Mouse (Mus musculus) heart, embryonic 15.5 days (tissue): ENCODE results near the gene Olfr557. TPM values are rescaled to one million over a fixed set of nuclear protein-coding genes. Genes with fewer than 3 reads are reported as not detected.

ENCODE experiments used
- ATAC-seq: fragments of 200-750 bp; cut with Nextera tagmentation; replicated peaks from 2 replicates; pipeline ENCODE4 v1.8.0; 2017; ENCODE audit warnings: low read depth, moderate TSS enrichment; ENCODE audit not compliant: insufficient number of reproducible peaks, insufficient read depth, low FRiP score
- H3K27ac ChIP-seq: fragments of 300-500 bp; sonication (generic); 2 replicates; pipeline ENCODE4 v1.5.1; 2015; ENCODE audit warnings: mild to moderate bottlenecking, inconsistent platforms
- H3K27me3 ChIP-seq: fragments of 300-500 bp; sonication (generic); 2 replicates; pipeline ENCODE4 v1.6.1; 2015; ENCODE audit warnings: inconsistent platforms
- H3K36me3 ChIP-seq: fragments of 300-500 bp; sonication (generic); 2 replicates; pipeline ENCODE4 v1.6.1; 2015; ENCODE audit warnings: mild to moderate bottlenecking, inconsistent platforms
- H3K4me1 ChIP-seq: fragments of 300-500 bp; sonication (generic); replicated peaks from 2 replicates; pipeline ENCODE4 v1.6.1; 2015; ENCODE audit warnings: inconsistent platforms
- H3K4me2 ChIP-seq: fragments of 300-500 bp; sonication (generic); 2 replicates; pipeline ENCODE4 v1.6.1; 2015; ENCODE audit warnings: inconsistent platforms, mild to moderate bottlenecking, moderate library complexity
- H3K4me3 ChIP-seq: fragments of 300-500 bp; sonication (generic); 2 replicates; pipeline ENCODE4 v1.5.1; 2015; ENCODE audit warnings: mild to moderate bottlenecking, inconsistent platforms
- H3K9ac ChIP-seq: fragments of 300-500 bp; sonication (generic); 2 replicates; pipeline ENCODE4 v1.6.1; 2015; ENCODE audit warnings: mild to moderate bottlenecking, inconsistent platforms
- H3K9me3 ChIP-seq: fragments of 300-500 bp; sonication (generic); replicated peaks from 2 replicates; pipeline ENCODE4 v1.6.1; 2016; ENCODE audit warnings: inconsistent platforms
- WGBS: fragments of 180-500 bp; shearing (Covaris S2); methylation state at CpG from one replicate; pipeline ENCODE4 v1.1.7; 2015; ENCODE audit warnings: mixed read lengths; 5-methylcytosine and 5-hydroxymethylcytosine counted together
- polyA plus RNA-seq: library from polyadenylated mRNA; unstranded; fragments of >200 nt; fragmentation: Nextera tagmentation; extraction: Ambion mirVana; gene quantifications from 2 replicates; pipeline ENCODE4 v1.2.1, GENCODE M21; 2015

The Olfr557 gene
- polyA plus RNA-seq, result not detected in 2 replicates

DNA sequence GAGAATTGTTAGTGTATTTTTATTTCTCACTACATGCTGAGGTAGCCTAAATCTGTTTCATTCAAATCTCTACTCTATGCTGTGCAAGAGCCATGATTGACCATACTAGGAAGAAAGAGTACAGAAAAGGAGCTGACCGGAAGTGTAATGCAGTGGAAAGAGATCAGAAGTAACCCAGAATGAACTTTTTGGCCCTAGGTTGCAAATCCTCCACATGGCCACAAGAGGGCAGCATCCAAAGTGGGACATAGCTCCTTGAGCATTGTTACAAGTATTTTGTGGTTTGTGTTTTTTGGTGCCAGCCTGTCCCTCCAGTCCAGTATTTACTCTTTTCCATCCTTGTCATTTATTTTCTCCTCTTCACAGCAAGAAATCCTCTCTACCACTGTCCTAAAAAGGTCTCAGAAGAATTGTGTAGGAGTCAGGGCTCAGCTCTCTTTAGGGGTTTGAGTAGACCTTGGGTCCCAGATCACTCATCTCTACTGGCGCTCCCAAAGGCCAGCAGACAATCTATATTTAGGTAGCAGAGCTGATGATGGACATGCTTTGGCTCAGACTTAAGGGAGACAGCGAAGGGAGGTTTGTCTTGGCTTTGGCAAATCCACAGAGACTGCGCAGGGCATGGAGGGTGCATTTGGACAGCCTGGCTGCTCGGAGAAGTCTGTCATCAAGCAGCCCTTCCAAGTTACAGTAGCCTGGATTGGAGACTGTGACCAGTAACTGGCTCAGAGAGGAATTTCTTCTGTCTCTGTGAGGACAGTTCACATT is at the start of gene Olfr557:
Gene Olfr557 (plus strand): TSS at position 553 of the 768 bp plus-strand sequence.
- no peak within 1 kb of the TSS for H3K4me2 ChIP-seq
- WGBS, result 54% methylated on average over 5 of the region's 5 CpGs

DNA sequence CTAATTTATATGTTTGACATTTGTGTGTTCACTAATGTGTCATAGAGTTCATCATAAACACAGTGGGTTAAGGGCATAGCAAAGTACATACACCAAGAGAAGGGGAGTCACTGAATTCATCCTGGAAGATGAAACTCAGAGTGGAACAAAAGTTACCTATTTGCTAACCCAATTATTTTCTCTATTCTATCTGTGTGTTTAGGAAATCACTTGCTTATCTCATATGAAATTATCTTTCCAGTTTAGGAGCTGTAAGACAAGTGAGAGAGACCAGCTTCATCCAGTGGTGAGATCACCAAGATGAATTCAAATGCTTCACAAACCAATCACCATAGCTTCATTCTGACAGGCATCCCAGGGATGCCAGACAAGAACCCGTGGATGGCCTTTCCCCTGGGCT is 37.2 kb upstream of the Olfr557 start, which contains the start of gene Olfr555:
Gene Olfr555 (plus strand): TSS at position 301 of the 400 bp plus-strand sequence.
- Histone ChIP-seq H3K27ac (no peak within 1 kb of the TSS), H3K4me2 (no peak within 1 kb of the TSS), H3K27me3 (no peaks in the 10 kb centered on the region), H3K9ac (no peak within 1 kb of the TSS), H3K4me1 (no peaks in the 10 kb centered on the region), H3K36me3 (no peaks in the 10 kb centered on the region), H3K9me3 (no peaks in the 10 kb centered on the region), H3K4me3 (no peak within 1 kb of the TSS)
- no peak for ATAC-seq
- 58% methylated on average over 1 of the region's 1 CpGs for WGBS

More for the DNA sequence above, at the start of gene Olfr557:
- Histone ChIP-seq H3K36me3 (no peaks in the 10 kb centered on the region), H3K27ac (no peak within 1 kb of the TSS), H3K9ac (no peak within 1 kb of the TSS), H3K9me3 (no peaks in the 10 kb centered on the region), H3K27me3 (no peaks in the 10 kb centered on the region), H3K4me3 (no peak within 1 kb of the TSS), H3K4me1 (no peaks in the 10 kb centered on the region)
- ATAC-seq, result 0 out of 2 replicates have a peak, but pooled peaks have one; percentile 7

DNA sequence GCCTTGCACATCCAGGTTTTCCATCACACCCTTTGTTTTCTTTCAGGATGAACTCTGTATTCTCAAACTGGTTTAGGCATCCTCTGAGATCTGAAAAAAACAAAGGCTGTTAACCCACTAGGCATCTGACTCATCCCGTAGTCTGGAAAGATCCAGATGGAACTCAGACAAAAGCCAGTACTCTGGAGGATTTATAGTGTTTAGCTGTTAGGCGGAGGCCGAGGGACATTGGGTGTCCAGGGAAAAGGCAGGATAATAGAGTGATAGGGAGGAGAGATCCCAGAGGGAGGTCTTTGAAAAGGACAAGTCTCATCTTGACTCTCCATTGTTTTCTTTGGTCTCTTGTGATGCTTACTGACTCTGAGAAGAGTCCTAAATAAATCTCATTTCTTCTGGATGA is 31.1 kb upstream of the Olfr557 start, which contains the start of gene Olfr556:
Gene Olfr556 (plus strand): TSS at position 301 of the 400 bp plus-strand sequence.
- 65% methylated on average over 3 of the region's 3 CpGs for WGBS

DNA sequence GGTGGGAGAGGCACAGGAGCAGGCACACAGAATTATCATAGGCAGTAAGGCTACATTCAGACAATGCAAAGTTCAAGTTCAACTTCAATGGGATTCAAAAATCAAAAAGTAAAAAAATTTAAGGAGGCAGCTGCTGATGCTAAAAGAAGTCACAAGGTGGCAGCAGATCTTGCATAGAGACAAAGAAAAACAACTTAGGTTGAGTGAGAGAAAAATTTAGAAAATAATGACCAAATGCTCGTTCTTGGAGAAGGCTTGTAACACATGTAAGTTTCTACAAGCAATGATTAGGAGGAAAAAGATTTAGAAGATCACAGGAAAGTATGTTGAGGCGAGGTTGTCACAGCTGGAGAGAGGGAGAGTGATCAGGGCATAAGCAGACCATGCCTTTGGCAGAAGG is 30.3 kb upstream of the Olfr557 start:
- no peak overlapping the region for H3K27ac ChIP-seq
- no peak for ATAC-seq
- no peaks in the 10 kb centered on the region for H3K36me3 ChIP-seq
- H3K27me3 ChIP-seq, result no peaks in the 10 kb centered on the region
- no peak overlapping the region for H3K4me2 ChIP-seq
- no peaks in the 10 kb centered on the region for H3K4me1 ChIP-seq
- 30% methylated on average over 2 of the region's 2 CpGs for WGBS
- H3K4me3 ChIP-seq, result no peak overlapping the region
- no peak overlapping the region for H3K9ac ChIP-seq
- H3K9me3 ChIP-seq, result no peaks in the 10 kb centered on the region

More for the DNA sequence above, 31.1 kb upstream of the Olfr557 start, which contains the start of gene Olfr556:
- Histone ChIP-seq H3K9me3 (no peaks in the 10 kb centered on the region), H3K9ac (no peak within 1 kb of the TSS), H3K4me1 (no peaks in the 10 kb centered on the region), H3K4me2 (no peak within 1 kb of the TSS), H3K27me3 (no peaks in the 10 kb centered on the region), H3K4me3 (no peak within 1 kb of the TSS), H3K36me3 (no peaks in the 10 kb centered on the region), H3K27ac (no peak within 1 kb of the TSS)
- ATAC-seq, result no peak

DNA sequence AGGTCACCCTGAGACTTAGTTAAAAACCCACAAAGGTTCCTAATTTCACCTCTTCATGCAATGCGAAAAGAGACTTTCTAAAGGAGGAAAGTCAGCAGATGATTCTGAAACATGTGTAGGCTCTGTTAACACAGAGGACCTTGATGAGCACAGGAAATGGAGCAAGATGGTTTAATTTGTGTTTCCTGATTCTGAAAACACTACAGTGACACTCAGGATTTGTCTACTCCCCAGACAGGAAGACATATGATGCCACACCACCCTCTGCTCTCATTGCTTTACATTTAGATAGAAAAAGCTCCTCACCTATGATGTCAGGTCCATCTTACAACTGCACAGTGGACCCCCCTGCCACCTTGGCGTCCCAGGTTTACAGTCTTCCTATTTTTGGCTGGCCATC is 19.5 kb upstream of the Olfr557 start:
- no peaks in the 10 kb centered on the region for H3K36me3 ChIP-seq
- no peak overlapping the region for H3K27ac ChIP-seq
- no peak for ATAC-seq
- WGBS, result 69% methylated on average over 2 of the region's 2 CpGs
- H3K4me2 ChIP-seq, result no peak overlapping the region
- H3K4me1 ChIP-seq, result no peaks in the 10 kb centered on the region
- H3K27me3 ChIP-seq, result no peaks in the 10 kb centered on the region
- no peak overlapping the region for H3K4me3 ChIP-seq
- H3K9me3 ChIP-seq, result no peaks in the 10 kb centered on the region
- H3K9ac ChIP-seq, result no peak overlapping the region

DNA sequence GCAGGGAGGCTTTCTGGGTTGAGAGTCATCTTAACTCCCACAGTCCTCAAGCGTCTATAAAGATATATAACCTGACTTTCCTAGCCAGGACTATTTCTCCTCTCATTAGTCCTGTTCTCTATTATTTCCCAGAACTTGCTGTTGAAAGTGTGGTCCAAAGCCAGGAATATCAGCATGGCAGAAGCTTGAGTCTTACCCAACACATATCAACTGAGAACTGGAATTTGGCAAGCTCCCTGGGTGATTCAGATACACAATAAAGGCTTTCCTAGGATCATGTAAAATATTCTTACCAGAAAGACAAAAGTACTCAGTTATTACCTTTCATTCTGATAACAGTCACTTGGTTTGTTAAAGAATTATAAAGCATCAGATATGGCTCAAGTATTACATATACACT is 13.8 kb upstream of the Olfr557 start:
- Histone ChIP-seq H3K4me2 (no peak overlapping the region), H3K9ac (no peak overlapping the region), H3K9me3 (no peaks in the 10 kb centered on the region), H3K36me3 (peaks cover 2% of the 10 kb centered on the region; the same call in 1 of the 2 replicates), H3K27me3 (no peaks in the 10 kb centered on the region), H3K4me1 (no peaks in the 10 kb centered on the region), H3K27ac (no peak overlapping the region), H3K4me3 (no peak overlapping the region)
- no peak for ATAC-seq
- 74% methylated on average over 1 of the region's 1 CpGs for WGBS

DNA sequence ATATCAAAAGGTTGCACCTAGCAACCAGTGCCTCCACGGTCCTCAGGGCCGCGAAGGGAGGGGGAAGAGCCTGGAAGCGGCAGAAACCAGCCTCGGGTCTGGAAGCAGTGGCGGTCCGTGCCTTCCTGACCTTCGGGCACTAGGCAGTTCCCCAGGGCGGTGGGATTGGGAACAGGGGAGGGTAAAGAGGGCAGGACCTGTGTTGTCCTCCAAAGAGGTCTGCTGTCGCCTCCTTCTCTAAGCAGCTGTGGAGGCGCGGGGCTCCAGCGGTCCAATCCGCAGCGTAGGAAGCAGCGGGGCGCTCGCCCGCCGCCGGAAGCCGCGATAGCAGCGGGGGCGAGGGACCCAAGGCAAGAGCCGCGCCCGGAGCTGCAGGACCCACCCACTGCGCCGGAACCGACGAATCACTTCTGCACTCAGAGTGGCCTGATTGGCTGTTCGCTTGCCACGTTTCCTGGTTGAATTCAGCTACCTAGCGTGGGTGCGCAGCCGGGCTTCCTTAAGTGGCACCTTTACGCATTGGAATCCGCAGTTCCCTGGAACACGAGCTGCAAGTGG is 8.7 kb upstream of the Olfr557 start, which contains the start of gene Trim68:
Gene Trim68 (minus strand): TSS at position 384 of the 558 bp plus-strand sequence.
- under 1% methylated on average over 40 of the region's 40 CpGs for WGBS
- Histone ChIP-seq H3K9me3 (no peaks in the 10 kb centered on the region), H3K4me2 (peak within 1 kb of the TSS; percentile 70), H3K27ac (peak within 1 kb of the TSS; percentile 84), H3K9ac (peak within 1 kb of the TSS; percentile 68), H3K4me1 (peaks cover 4% of the 10 kb centered on the region), H3K4me3 (peak within 1 kb of the TSS; percentile 61), H3K27me3 (no peaks in the 10 kb centered on the region), H3K36me3 (peaks cover 2% of the 10 kb centered on the region; the same call in 1 of the 2 replicates)
- ATAC-seq, result peak; percentile 99

DNA sequence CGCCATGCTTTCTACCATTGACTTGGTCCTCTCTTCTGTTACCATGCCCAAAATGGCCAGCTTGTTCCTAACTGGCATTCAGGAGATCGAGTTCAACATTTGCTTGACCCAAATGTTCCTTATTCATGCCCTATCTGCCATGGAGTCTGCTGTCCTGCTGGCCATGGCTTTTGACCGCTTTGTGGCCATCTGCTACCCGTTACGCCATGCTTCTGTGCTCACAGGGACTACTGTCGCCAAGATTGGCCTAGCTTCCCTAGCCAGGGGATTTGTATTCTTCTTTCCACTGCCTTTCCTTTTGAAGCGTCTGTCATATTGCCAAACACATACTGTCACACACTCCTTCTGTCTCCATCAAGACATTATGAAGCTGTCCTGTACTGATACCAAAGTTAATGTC is 2.8 kb downstream of the Olfr557 start:
- Histone ChIP-seq H3K9me3 (no peaks in the 10 kb centered on the region), H3K4me2 (no peak overlapping the region), H3K9ac (no peak overlapping the region), H3K27me3 (no peaks in the 10 kb centered on the region), H3K4me1 (no peaks in the 10 kb centered on the region), H3K4me3 (no peak overlapping the region), H3K27ac (no peak overlapping the region), H3K36me3 (no peaks in the 10 kb centered on the region)
- WGBS, result 83% methylated on average over 7 of the region's 7 CpGs
- no peak for ATAC-seq

DNA sequence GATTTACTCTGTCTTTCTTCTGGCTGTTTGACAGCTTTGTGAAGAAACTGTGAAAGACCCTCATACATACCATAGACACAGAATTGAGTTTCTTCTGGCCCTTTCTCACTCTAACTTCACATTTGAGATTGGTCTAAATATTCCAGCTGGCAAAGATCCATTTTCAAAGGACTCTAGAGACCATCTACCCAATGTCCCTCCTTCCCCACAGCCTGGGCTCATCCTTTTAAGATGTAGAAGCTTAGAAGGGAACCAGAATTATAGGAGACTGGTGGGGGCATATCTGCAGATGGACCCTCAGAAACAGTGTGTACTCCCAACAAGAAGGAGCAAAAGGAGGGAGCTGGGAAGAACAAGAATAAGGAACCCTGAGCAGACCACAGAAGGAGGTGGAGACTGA is 6.2 kb downstream of the Olfr557 start, which contains the start of gene Olfr558:
Gene Olfr558 (plus strand): TSS at position 301 of the 400 bp plus-strand sequence.
- H3K36me3 ChIP-seq, result no peaks in the 10 kb centered on the region
- no peaks in the 10 kb centered on the region for H3K9me3 ChIP-seq
- ATAC-seq, result no peak
- H3K4me1 ChIP-seq, result no peaks in the 10 kb centered on the region
- H3K9ac ChIP-seq, result no peak within 1 kb of the TSS
- H3K27me3 ChIP-seq, result no peaks in the 10 kb centered on the region
- H3K4me3 ChIP-seq, result no peak within 1 kb of the TSS
- H3K4me2 ChIP-seq, result no peak within 1 kb of the TSS
- H3K27ac ChIP-seq, result no peak within 1 kb of the TSS

DNA sequence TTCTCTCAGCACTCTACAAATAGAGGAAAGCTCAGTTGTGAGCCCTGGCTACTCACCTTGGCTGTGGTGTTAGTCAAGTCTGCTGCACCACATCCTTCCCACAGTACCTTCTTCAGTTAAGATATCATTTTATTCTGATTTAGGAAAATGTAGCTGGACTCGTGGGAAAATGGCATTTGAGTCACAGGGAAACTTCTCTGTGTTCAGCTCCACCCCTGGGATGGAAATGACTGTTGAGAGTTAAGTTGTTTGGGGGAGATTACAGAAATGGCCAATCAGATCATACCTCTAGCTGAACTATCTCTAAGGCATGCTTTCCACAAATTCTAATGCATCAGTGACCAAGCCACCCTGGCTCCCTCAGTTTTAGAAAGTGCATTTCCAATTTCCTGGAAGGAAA is 23.3 kb downstream of the Olfr557 start, which contains the start of gene Olfr33:
Gene Olfr33 (minus strand): TSS at position 101 of the 400 bp plus-strand sequence.
- Histone ChIP-seq H3K36me3 (no peaks in the 10 kb centered on the region), H3K9ac (no peak within 1 kb of the TSS), H3K4me1 (no peaks in the 10 kb centered on the region), H3K4me2 (no peak within 1 kb of the TSS), H3K4me3 (no peak within 1 kb of the TSS), H3K9me3 (no peaks in the 10 kb centered on the region), H3K27me3 (no peaks in the 10 kb centered on the region), H3K27ac (no peak within 1 kb of the TSS)
- no peak for ATAC-seq
- WGBS, result 26% methylated on average over 1 of the region's 1 CpGs

DNA sequence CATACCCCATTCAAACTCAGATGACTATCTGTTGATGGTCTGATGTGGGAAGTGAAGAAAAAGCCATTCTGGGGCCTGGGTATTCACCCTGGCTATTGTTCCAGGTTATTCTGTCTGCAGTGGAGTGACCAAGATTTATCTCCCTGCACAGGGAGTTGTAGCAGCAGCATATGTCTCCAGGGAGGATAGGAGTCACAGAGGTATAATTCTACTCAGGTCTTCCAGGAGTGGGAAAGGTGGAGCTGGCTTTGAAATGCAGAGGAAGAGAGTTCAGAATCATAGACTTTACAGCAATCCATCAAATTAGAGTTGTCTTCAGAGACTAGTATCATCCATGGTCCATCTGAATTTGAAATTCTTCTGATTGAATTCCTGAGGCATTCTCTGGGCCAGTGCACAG is 31.7 kb downstream of the Olfr557 start, which contains the start of gene Olfr559:
Gene Olfr559 (minus strand): TSS at position 101 of the 400 bp plus-strand sequence.
- Histone ChIP-seq H3K4me2 (no peak within 1 kb of the TSS), H3K27ac (no peak within 1 kb of the TSS), H3K4me3 (no peak within 1 kb of the TSS), H3K9me3 (no peaks in the 10 kb centered on the region), H3K36me3 (no peaks in the 10 kb centered on the region), H3K4me1 (no peaks in the 10 kb centered on the region), H3K27me3 (no peaks in the 10 kb centered on the region), H3K9ac (no peak within 1 kb of the TSS)
- no peak for ATAC-seq
